Mouse (Mus musculus) frontal cortex, postnatal 36 days (tissue): ENCODE data around the gene Nmrk1.
"Not testable (repeated sequence)": the region's sequence is repeated elsewhere in the genome, so short reads cannot be mapped to it uniquely, and the experiment has no call there.

Experiments used
- DNase-seq, 2 experiments: peaks; one replicate each; pipeline ENCODE4 v3.0.0; 2022; ENCODE audit warnings: low spot score in 2 of 2

Gene Nmrk1

DNA sequence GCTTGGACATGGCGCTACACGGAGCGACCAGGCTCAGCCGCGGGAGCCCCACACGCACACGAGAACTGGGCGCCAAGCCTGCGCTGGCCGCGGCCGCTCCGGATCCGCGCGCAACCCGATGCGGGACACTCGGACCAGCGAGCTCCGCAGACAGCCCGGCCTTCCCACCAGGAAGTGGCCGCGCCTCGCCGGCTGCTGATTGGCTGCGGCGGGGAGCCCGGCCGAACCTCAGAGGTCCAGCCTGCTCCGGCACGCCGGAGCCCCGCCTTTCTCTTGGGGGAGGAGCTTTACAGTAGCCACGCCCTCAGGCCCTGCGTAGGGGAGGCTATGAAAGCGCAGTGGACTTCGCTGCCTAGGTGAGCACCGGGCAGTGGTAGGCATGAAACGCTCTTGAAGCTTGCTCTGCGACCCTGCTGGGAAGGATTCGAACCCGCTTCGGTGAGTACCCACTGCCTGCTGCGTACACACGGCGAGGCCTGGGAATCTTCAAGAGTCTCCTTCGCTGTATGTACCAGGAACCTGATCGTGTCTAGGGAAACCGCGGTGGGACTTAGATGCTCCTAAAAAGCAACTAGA, at the start of gene Nmrk1, which contains the start of gene Ostf1:
Gene Nmrk1 (plus strand): TSS at position 307 of the 576 bp plus-strand sequence.
Gene Ostf1 (minus strand): TSS at position 180 of the 576 bp plus-strand sequence.
- peak; percentile 92 to 94 for DNase-seq

DNA sequence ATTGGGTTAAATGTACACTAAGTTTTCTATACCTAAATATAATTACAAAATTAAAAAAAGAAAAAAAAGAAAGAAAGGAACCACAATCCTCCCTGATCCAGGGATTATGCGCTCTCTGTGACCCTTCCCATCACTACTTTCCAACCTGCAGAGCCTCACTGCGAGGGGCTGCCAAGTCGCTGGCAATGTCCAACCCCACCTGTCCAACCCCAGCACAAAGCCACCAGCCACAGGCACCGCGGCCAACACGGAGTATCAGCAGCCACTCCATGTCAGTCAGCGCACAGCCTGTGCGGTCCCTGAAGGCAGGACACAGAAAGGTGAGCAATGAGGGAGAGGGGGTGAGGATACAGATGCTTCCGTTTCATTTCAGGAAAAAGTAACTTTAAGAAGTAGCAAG, 49.5 kb upstream of the Nmrk1 start:
- DNase-seq = no peak

DNA sequence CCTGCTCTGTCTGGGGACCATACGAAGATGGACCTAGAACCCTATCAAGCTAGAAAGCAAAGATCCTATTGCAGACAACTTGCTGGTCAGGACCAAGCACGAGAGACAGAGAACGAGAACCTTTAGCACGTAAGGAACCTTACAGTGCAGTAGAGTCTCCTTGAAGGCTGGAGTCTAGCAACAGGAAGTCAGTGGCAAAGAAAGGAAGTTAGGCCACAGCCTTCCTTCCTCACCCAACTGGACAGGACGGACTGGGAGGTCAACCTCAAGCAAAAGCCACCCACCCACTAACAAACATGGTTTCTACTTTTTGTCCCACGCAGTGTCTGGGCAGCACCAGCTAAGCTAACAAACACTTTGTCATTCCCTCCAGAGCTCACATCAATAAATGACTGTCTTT, 48.9 kb upstream of the Nmrk1 start:
- DNase-seq = no peak

DNA sequence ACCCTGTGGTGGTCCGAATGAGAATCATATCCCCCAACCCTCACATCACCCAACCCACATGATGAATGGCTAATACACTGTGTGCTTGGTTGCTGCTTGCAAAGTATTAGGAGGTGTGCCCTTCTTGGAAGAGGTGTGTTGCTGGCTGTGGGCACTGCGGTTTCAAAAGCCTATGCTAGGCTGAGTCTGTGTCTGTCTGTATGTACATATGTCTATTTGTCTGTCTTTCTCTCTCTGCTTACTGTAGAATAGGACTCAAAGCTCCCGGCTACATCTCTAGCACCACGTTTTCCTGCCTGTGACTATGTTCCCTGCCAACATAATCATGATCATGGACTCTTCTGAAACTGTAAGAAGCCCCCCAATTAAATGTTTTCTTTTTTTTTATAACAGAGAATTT, 48.0 kb upstream of the Nmrk1 start:
- DNase-seq = no peak

DNA sequence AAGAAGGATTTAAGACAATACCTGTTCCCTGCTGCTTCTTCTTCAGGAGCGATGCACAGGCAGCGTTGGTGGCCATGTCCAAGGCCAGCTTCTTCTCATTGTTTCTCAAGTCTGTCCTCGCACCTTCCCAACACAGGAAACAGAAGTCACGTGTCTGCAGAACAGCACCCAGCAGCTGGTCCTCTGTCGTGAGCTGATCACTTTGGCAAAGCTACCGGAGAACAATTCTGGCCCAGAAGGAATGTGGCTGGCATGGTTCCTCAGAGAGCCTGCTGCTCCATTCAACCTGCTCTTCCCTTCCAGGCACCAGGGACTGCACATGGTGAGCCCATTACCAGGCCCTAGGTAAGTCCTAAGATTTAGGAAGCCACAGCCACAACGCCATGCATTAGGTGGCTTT, 47.1 kb upstream of the Nmrk1 start:
- DNase-seq = no peak

DNA sequence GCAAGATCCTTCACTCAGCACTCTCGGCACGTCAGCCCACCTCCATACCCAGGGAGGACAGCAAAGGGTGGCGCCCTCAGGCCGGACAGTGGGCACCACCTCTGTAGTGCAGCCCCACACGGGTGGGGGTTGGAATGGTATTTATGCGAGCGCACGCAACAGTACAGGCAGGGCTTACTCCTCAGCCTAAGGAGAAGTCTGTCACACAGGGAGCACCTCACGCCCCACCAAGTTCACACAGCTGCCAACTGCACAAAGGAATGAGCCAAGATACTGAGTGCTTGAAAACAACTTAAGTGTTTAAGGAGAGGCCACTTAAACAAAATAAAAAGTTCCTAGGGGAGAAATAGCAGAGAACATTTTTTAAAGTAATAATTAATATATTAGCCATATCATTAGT, 44.6 kb upstream of the Nmrk1 start:
- DNase-seq = no peak

DNA sequence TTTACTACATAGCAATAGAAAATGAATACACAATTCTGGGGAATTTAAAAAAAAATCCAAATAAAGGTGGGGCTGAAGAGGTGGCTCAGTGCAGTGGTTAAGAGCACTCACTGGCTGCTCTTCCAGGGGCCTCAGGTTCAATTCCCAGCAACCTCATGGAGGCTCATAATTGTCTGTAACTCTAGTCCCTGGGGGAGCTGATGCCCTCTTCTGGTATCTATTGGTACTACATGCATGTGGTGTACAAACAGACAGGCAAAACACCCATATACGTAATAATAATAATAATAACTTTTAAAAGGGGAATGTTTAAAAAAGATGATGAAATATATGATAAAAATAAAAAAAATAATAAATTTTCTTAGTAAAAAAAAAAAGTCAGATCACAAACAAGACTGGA, 43.5 kb upstream of the Nmrk1 start:
- no peak for DNase-seq

DNA sequence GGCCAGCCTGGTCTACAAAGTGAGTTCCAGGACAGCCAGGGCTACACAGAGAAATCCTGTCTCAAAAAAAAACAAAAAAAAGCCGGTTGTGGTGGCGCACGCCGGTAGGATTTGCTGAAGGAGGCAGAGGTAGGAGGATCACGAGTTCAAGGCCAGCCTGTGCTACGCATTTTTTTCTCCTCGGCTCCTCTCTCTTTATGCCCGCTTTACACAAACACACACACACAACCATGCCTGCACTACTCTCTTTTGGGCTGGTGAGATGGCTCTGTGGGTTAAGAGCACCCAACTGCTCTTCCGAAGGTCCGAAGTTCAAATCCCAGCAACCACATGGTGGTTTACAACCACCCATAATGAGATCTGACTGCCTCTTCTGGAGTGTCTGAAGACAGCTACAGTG, 42.9 kb upstream of the Nmrk1 start:
- not testable (repeated sequence) for DNase-seq

DNA sequence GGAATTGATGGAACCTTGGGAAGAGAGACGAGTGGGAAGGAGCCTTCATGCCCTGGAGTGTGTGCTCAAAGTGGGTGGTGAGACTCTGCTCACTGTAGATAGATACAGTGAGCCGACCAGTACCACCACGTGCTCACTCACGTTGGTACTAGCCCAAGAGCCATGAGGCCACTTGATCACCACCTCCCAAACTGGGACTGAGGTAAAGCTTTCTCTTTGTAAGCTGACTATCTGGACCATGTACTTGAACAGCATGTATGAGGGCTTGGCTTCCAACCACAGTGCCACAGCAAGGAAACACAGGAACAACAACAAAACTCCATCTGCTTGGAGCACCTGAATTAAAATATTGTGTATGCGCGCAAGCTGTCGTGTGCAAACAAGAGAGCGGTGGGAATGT, 42.5 kb upstream of the Nmrk1 start:
- DNase-seq = no peak

DNA sequence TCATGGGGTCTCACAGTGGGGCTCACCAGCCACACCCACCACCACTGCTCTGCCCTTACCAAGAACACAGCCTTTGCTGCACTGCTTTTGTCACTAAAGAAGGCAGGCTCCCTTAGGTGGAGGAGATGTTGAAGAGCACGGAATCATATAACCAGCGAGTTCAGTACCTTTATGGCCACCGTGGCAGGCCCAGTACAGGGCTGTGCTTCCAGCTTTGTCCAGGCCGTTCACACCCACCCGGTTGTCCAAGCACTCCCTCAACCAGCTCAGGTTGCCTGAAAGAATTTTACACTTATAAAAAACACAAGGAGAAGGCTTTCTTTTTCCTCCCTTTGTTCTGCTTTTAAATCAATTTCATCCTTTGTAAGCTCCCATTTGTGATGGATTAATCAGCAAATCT, 41.5 kb upstream of the Nmrk1 start:
- no peak for DNase-seq

DNA sequence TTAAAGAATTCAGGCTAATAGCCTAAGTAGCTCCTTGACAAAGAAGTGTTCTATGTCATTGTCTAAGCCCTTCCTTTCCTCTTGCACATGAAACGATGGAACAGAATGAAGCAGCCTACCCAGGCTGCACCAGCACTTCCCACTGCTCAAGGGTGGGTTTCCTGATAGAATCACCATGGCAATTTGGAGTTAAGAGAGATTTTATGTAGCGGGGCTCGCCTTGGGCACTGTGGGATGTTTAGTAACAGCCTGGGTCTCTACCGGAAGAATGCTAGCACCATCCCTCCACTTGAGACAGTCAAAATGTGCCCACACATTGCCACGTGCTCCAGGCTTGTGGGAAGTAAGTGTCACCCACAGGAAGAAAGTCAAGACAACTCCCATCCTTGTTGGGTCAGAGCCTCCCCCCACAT, 40.8 kb upstream of the Nmrk1 start:
- no peak for DNase-seq

DNA sequence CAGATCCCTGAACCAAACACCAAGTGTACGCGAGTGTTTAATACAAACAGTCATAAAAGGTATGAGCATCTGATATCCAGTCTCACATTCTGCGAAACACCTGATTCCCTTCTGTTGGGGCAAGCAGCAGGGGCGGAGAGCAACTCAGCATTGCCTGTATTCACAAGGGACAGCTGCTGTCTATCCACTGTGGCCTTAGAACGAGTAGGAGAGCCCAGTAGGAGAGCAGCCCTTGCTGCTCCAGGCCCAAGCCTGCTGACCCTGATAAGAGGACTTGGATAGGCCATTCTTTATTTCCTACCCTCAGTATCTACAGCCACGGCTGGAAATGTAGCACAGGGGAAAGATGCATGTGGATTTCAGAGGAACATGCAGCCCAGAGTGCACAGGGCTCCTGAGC, 38.8 kb upstream of the Nmrk1 start:
- DNase-seq = no peak

DNA sequence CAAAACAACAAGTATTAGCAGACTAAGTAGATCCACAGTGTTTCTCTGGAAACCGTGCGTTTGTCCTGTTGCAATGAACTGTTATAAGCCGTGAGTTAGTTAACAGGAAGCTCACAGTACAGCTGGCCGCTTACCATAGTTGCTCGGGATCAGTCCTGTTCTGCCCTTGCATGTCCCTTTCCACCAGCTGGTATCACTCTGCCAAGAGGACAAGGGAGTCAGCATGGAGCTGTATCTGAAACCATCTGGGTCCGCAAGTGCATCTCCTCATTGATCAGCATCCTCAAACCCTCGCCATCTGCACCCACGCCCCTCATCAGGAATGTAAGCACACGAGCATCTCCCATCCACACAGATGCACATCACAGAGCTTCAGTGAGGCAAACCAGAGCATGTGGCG, 38.0 kb upstream of the Nmrk1 start:
- peak in 1 of 2 experiments; percentile 6 for DNase-seq

DNA sequence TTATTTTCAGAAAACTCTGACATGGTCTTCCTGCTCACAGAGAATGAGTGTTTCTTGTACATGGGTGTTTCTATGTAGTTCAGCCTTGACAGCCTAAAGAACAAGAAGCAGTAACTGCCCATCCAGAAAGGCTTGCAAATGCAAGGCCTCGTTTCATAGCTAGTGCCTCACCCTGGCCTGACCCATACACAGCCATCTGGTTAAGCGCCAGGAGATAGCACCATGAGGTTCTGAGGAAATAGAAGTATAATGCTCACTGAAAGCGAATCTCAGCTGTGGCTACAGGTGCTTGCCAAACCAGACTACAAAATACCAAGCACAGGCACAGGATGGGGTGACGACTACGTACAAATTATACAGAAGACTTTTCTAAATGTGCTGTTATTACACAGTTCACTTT, 34.9 kb upstream of the Nmrk1 start:
- no peak for DNase-seq

DNA sequence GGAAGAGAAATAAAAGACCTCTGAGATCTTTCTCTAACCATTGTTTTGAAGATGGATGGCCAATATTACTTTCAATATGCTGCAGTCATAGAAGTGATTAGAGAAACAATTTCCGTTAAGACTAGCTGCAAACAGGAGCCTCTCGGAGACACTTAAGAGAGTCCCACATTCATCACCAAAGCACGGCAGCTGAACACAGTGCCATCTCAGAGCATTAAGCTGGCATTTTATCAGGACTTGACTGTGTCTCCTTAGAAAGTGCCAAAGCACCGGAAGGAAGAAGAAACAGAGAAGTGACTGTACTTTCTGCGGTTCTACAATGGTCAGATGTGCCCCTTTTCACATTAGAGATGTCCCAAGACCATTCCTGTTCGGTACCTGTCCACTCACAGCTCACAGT, 34.0 kb upstream of the Nmrk1 start:
- DNase-seq = no peak

DNA sequence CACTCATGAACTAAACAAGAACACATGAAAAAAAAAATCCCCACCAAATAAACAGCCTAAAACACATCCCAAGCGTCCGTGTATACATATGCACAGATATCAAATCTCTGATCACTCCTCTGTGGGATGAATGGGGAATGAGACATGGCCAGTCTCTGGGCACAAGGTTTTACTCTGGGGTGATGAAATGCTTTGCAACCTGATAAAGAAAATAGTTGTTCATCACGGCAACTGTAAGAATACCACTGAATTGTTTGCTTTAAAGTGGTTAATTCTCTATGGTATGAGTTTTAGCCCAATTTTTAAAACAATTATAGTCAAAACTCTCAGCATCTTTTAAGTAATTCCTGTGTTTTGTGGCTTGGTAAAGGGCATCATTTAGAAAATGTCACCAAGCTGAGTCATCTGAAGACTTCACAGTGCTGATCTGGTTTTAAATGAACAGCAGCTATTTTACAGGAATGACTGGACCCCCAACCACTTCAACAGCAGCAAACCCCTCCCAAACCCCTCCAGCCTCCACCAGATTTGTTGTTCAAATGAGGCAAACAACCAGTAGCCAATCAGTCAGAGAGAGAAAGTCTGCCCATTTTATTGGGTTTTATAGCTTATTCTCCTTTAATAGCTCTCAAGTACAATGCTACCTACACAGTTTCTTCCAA, 33.4 kb upstream of the Nmrk1 start:
- DNase-seq = no peak

DNA sequence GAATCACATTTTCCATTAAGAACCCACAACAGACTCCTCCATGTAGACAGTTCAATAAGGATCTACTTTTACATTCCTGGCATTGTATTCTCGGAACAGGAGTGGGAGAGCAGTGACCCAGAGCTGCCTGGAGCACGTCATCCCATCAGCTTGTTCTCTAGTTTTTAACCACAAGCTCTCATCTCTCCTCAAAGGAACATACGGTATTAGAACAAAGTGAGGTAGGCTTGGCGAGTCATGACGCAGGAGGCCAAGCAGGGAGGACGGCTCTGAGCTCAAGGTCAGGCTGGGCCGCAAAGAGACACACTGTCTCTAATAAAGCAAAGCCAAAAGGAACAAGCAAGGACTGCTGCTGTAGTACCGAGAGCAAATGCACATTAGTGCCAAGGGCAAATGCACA, 32.7 kb upstream of the Nmrk1 start:
- DNase-seq = no peak

DNA sequence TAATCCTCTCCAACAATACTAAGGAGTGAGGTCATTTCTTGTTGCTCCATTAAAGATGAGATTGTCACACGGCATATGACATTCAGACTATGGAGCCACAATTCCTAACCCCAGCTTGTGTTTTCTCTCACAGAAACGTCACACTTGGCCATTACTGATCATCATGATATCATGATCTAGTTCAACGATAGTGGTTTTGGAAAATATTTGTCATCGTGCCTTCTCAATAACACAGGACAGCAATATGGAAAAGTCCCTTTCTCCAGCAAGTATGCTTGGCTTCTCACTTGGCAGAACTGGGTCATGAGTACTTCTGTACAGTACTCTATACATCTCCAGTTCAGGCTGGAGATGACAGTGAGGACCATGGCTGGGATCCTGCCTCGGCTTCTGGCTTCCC, 32.1 kb upstream of the Nmrk1 start:
- no peak for DNase-seq

DNA sequence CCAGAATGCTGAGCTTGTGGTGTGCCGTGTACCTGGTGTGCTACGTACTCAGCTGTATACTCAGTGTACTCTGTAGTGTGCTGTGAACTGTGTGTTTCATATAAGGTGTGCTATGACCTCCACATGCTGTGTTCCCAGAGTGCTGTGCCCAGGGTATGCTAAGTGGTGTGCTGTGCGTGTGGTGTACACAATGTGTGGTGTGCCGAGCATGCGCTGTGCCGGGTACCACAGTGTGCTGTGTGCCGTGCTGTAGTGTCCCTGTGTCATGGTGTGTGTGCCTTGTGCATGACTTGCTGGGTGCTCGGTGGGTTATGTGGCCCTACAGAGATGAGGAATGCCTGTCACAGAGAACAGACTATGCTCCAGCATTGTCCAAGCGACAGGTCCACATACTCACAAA, 31.1 kb upstream of the Nmrk1 start:
- no peak for DNase-seq

DNA sequence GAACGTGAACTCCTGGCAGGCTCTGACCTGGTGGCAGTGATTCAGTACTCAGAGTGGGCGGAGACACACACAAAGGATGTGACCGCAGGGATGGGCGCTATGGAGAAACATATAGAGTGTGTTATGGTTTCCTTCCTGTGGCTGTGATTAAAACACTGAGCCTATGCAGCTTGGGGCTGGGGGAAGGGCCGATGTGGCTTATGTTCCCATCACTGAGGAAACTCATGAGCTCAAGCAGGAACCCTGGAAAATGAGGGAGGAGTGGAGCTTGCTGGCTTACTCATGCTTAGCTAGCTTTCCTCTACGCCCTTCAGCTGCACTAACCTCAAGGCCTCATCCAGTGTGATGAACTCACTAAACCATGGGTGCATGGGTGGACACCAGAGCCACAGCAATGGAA, 28.7 kb upstream of the Nmrk1 start:
- DNase-seq = no peak

DNA sequence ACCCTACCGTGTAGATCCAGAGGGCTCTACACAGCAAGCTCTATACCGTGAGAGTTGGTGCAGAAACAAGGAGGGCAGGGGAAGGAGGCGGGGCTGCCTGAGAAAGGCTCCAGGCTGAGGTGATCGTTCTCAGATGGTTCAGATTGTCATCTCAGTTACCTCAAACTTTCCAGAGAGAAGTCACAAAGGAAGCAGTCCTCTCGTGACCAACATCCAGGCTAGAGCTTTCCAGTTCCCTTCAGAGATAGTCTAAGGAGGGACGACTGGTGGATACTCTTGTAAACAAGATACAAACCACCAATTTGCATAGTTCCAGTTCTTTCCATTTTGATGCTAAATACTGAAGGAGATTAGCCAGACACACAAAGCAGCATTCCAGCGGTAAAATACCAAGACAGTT, 23.8 kb upstream of the Nmrk1 start:
- no peak for DNase-seq

DNA sequence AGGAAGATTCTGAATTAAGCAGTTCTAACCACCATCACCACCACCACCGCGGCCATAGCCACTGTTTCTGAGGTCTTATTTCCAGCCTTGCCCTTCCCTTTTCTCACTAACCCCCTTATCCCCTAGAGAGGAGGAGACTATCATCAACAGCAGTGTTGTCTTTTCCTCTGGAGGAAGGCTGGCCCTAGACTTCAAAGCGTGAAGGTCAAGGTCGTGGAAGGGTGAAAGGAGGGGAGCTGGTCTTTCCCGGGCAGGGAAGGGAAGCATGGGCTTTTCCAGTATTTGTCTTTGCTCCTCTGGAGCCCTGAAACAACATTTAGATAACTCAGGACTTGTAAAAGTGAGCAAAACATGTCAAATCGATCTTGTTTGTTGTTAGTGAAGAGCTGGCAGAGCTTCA, 22.8 kb upstream of the Nmrk1 start:
- DNase-seq = no peak

DNA sequence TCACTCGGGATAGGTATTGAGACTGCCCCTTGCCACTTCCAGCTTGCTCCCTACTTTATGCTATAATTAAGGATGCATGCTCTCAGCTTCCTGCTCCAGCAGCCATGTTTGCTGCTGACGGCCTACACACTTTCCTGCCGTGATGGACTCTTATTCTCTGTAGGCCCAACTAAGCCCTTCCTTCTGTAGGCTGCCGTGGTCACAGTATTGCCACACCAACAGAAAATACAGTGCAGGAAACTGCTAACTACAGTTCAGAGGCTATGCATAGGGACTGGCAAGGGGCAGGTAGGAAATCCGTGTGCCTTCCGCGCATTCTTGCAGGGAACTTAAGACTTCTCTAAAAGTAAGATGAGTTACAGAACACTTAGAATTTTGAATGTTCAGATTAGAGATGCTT, 17.4 kb upstream of the Nmrk1 start:
- DNase-seq = no peak

DNA sequence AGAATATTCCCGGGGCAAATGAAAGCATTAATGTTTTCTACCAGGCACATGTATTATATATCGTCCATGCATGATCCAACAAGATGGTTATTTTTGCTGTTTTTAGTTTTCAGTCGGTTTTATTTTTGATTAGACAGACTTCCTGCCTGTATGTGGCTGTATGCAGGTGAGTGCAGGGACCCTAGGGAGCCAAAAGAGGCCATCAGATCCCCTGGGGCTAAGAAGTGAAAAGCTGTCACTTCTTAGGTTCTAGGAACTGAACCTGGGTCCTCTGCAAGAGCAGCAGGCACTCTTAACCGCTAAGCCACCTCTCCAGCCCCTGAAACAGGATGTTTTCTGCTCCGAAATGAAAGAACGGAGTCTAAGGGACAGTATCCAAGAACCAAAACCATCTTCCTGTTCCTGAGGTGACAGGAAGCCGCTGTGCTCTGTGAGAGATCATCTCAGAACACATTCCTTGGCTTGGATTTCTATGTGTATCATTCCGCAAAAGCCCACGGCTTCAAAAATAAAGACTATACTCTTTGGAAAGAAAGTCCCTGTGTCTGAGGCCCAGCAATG, 16.0 kb upstream of the Nmrk1 start:
- no peak for DNase-seq
